ENCODE assay signal across 11 mouse cellular contexts in the genomic region with DNA sequence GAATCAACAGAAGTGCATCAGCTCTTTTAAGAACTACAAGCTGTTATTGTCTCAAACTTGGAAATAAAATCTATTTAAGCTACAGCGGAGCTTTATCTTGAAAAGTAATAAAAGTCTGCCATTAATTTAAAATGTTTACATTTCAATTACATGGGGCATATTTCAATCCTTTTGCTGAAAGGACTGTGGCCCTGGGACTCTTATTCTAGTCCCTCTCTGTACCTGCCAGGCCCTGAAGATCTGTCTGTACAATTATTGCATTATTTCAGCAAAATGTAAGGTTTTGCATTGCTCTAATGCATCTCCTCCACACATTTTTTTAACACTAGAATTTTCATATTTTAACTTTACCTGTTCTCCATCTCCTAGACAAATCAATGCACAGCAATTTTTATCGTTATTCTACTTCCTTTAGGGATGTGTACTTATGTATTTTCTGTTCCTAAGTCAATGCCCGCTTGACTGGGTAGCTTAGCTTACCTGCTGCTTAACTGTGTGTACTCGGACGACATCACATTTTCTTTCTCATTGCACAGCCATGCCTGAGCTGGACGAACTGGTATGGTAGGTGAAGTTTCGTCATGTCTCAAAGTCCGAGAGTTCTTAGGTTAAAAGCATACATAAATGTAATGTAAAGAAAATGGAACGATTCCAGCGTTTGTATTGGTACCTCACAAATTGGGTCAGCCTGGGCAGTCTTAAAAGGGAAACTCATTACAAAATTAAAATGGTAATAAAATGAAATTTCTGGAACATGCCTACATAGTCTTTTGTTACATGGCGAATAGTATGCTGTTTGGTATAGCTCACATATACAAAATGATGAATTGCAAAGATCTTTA.
"Had no signal": no experiment of that assay in that cellular context is flagged by ENCODE, and none has a peak within 500 bp of the region (broad histone marks: within the 10 kb centered on the region; RNA-seq: fewer than 3 reads in every experiment).

No protein-coding gene starts in this region.

- H3K4me3 ChIP-seq: left cerebral cortex, adult 2 months; limb, embryonic 10.5 days; liver, embryonic 12.5 days; lung, embryonic 15.5 days; myocyte; neural tube, embryonic 15.5 days had no signal

- H3K27me3 ChIP-seq: liver, embryonic 12.5 days; lung, embryonic 15.5 days; neural tube, embryonic 15.5 days had no signal

- DNase-seq: lung, postnatal 14 days; midbrain, embryonic 14.5 days; right cerebral cortex, adult 18-20 months; right cerebral cortex, postnatal 25 days; thymus, postnatal 36 days had no signal

- H3K4me1 ChIP-seq: limb, embryonic 10.5 days; liver, embryonic 12.5 days; lung, embryonic 15.5 days; neural tube, embryonic 15.5 days had no signal

- ATAC-seq: liver, embryonic 12.5 days had no signal

- H3K9ac ChIP-seq: liver, embryonic 12.5 days; lung, embryonic 15.5 days; neural tube, embryonic 15.5 days had no signal

- H3K4me2 ChIP-seq: liver, embryonic 12.5 days; lung, embryonic 15.5 days; neural tube, embryonic 15.5 days had no signal

- H3K9me3 ChIP-seq: limb, embryonic 10.5 days; liver, embryonic 12.5 days; lung, embryonic 15.5 days; neural tube, embryonic 15.5 days had no signal

- H3K27ac ChIP-seq: left cerebral cortex, adult 2 months; limb, embryonic 10.5 days; liver, embryonic 12.5 days; lung, embryonic 15.5 days; neural tube, embryonic 15.5 days had no signal

- H3K36me3 ChIP-seq: limb, embryonic 10.5 days; liver, embryonic 12.5 days; lung, embryonic 15.5 days; neural tube, embryonic 15.5 days had no signal
